Mouse (Mus musculus) gonadal fat pad, adult 2 months (tissue): ENCODE results near the gene Nat8. TPM values are rescaled to one million over a fixed set of nuclear protein-coding genes. Genes with fewer than 3 reads are reported as not detected.
"Not testable (repeated sequence)": the region's sequence is repeated elsewhere in the genome, so short reads cannot be mapped to it uniquely, and the experiment has no call there.

ENCODE experiments used
- DNase-seq: peaks from one replicate; pipeline ENCODE4 v3.0.0-alpha.2; 2012; ENCODE audit warnings: low read depth
- polyA plus RNA-seq: library from polyadenylated mRNA; depleted of rRNA; stranded (reverse); fragments of >200 nt; gene quantifications from 2 replicates; pipeline ENCODE4 v1.2.3, GENCODE M21; 2012; rRNA removed

Gene Nat8
- polyA plus RNA-seq, 1 experiment, result 0.38 TPM

DNA sequence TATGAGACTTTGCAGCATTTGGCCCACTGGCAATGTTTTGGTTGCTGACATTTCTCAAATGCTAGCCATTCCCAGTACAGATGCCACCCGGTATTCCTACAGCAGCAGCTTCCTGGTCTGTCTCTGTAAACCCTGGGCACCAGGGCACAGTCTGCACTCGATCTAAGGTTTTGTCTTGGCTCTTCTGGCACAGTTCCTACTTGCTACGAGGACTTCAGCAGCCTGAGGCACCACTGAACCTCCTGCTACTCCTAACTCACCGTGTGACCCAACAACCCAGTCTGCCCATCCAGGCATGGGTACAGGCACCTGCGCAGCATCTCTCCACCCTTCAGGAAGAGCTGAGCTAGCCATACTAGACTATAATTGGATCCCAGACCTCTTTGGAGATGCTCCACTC is 4.2 kb upstream of the Nat8 start:
- not testable (repeated sequence) for DNase-seq

DNA sequence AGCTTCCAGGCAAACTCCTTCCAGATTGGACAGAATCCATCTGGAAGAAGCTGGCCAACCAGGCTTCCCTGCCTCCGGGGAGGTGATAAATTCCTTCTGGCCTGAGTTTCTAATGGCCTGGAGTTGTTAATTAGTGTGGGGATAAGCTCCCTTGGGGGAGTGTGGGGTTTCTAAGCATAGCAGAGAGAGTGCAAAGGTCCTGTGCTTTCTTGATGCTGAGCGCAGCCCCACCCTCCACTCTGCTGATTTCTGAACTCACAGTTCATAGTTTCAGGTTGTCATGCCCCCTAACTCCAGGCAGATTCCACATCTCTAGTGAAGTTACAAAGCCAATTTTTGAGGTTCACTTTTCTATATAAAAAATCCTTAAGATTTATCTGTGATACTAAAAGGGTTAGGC is 3.2 kb upstream of the Nat8 start:
- DNase-seq, result not testable (repeated sequence)

DNA sequence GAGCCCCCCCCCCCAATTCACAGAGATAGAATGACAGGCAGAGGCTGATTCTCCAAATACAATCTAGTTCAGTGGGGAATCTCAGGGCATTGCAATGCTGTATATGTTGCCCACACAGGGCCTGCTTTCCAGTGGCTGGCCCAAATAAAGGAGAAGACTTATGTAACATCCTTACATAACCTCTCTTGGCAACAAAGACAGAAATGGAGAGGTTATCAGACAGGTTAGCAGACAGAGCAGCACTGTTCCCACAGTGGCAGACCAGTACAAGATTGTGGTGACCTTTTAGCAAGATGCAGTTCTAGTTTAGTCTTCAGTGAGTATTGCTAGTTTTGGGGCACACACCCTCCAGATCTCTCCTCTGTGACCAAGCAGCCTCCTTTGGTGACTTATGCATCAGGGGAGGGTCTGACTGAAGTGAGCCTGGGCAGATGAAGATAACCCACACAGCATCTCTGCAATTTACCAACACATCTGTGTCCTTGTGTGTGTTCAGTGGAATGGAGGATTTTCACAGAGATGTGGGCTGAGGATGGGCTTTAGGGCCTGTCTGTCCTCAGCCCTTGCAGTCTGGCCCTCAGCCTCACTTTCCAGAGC is 2.7 kb upstream of the Nat8 start:
- not testable (repeated sequence) for DNase-seq

DNA sequence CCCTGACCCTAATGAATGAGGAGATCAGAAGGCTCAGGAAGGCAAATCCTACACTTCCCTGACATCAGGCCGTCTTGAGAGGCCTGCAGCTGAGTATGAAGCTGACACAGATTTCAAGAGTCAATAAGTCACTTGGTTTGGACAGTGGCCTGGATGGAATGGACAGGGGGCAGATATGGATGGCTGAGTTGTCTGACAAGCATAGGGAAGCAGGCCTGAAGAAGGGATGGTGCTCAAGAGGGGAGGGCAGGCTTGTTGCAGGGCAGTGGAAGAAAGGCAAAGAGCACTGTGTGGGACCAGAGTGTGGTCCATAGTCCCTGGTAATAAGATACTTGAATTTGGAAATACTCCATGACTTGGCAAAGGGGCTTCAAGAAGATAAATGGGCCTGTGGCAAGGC is 2.4 kb downstream of the Nat8 start:
- DNase-seq, result no peak

DNA sequence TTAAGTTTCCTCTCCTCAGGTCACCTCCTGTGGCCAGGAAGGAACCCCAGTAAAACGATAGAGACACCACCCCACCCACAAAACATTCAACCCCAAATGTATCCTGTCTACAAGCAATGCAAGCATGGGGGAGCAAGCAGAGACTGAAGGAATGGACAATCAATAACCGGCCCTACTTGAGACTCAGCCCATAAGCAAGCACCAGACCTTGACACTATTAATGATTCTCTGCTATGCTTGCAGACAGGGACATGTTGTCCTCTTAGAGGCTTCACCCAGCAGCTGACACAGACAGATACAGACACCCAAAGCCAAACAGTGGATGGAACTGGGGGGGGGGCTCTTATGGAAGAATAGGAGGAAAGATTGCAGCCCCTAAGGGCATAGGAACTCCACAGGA is 6.0 kb downstream of the Nat8 start:
- no peak for DNase-seq

DNA sequence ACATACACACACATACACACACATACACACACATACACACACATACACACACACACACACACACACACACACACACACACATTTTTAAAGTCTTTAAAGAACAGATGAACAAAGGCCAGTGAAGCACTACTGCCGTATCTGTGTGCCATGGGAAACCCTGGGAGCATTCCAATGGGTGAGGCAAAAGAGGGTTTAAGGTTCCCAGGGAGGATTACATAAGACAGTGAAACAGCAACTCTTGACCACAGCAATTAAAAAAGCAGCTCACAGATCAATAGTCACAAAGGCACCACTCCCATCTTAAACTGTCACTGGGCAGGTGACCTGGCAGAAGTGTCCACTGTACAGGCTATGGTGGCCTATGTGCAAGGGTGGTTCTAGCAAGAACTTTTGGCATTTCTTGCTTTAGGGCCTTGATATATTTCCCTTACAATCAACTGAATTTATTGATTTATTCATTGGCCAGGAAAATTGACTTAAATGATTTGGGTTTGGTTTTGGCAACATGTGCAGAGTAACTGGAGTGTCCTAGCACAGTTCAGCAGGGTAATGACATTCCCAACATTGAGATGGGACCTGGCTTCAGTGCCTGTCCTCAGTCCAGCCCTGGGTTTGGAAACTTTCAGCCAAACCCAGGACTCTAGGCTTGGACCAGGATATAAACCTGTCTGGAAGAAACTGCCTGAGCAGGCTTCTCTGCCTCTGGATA is 8.3 kb downstream of the Nat8 start:
- no peak for DNase-seq

DNA sequence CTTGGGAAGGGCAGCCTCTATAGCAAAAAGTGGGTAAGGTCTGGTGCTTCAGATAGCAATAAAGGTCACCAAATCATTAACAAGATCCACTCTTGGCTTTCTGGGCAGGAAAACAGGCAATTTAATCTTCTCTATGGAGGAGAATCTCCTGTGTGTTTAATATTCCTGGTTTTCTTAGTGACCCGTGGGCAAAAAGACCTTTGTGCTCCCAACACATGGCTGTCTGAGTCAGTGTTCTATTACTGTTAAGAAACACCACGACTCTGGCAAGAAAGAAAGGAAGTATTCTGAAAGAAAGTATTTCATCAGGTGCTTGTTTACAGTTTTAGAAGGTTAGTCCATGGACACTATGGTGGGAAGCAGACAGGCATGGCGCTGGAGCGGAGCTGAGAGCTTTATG is 9.6 kb downstream of the Nat8 start:
- DNase-seq, result no peak

DNA sequence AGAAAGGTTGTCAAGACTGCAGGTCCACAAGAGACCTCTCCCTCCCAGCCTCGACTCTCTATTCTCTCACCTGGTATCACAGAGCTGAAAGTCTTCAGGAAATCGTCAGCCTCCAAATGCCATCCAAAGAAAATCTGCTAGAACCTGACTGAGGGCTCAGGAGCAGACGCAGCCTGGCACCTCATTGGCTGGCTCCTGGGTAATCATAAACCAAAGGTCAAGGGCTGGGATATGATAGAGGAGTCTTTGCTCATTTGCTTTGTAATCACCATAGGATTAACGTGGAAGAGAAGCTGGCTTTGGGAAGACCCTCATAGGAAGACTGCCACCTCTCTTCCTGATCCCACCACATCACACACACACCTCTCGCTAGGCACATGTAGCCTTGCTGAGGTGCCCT is 11.0 kb downstream of the Nat8 start, which contains the start of the genes Nat8f6 and Nat8f5:
Nat8f6 (minus strand) TSS at position 118 of the 400 bp plus-strand sequence.
Nat8f5 (minus strand) TSS at position 136 of the 400 bp plus-strand sequence.
- DNase-seq, result no peak

DNA sequence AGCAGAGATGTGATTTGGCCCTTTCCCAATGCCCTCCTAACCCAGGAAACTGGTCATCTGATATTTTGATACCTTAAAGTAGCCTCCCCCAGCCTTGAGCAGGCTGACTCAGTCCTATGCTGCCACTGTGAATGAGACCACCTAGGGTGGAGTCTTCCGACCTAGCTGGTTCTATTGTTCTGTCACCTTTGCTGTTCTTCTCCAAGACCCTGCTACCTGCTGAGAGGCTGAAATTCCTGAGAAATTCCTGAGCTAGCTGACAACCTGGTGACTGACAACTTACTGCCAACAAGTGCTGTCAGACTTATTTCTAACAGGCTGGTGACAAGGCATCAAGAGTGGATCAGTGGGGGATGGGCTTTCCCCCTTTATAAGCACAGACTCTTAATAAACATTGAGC is 13.5 kb downstream of the Nat8 start:
- no peak for DNase-seq

DNA sequence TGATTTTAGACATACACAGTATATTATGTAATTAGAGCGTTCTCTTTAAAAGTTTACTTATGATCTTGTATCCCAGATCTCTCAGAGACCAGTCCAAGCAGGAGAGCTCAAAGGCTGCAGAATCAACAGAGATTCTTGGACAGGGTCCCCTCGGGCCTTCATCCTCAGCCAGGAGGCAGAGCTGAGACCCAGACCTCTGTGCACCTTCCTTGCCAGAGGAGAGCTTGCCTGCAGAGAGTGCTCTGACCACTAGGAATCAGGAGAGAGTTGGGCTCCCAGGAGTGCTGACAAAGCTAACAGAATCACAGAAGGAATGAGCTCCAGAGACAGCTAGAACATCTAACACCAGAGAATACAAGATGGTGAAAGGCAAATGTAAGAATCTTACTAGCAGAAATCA is 18.5 kb downstream of the Nat8 start:
- DNase-seq, result no peak

DNA sequence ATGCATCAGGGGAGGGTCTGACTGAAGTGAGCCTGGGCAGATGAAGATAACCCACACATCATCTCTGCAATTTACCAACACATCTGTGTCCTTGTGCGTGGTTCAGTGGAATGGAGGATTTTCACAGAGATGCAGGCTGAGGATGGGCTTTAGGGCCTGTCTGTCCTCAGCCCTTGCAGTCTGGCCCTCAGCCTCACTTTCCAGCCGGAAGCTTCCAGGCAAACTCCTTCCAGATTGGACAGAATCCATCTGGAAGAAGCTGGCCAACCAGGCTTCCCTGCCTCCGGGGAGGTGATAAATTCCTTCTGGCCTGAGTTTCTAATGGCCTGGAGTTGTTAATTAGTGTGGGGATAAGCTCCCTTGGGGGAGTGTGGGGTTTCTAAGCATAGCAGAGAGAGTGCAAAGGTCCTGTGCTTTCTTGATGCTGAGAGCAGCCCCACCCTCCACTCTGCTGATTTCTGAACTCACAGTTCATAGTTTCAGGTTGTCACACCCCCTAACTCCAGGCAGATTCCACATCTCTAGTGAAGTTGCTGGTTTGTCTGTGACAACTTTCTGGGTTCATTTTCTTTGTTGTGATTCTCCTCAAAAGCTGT is 20.8 kb downstream of the Nat8 start:
- DNase-seq, result not testable (repeated sequence)

DNA sequence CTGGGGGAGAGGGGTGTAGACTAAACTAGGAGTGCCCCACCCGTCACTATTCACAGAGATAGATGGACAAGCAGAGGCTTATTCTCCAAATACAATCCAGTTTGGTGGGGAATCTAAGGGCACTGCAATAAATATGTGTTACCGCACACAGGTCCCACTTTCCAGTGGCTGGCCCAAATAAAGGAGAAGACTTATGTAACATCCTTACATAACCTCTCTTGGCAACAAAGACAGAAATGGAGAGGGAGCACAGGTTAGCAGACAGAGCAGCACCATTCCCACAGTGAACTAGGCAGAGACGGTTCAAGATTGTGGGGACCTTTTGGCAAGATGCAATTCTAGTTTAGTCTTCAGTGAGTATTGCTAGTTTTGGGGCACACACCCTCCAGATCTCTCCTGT is 21.4 kb downstream of the Nat8 start:
- DNase-seq, result not testable (repeated sequence)

DNA sequence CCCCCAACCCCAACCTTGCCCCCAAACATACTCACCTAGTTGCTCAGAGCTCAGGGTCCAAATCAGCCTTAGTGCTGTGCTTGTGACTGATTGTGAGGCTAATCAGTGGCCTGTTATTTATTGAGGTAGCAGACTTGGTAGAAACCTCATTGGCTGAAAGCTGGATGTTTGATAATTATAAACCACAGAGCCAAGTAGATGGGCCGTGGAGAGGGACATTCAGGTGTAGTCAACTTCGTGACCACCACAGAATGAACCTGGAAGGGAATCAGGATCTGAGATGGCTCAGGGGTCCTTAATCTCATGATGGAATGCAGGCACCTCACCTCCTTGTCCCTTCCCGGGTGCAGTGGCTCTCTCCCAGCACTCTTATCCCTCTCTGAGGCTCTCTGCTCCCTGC is 22.1 kb downstream of the Nat8 start:
- not testable (repeated sequence) for DNase-seq

DNA sequence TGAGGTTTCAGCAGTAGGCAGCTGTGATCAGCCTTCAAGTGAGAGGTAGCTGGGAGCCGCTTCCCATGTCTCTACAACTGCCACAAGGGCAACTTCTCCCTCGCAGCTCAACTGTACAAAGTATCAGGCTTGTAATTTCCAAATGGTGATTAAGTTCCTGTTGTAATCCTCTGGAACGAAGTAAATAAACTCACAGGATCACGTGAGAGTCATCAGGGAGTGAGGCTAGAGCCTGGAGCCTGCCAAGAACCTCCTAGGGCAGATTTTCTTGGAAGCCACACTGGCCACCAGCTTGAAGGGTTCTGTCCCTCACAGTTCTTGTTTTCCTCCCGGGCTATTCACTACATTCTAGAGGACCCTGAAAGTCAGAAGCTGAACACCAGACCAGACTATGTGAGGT is 28.7 kb downstream of the Nat8 start:
- not testable (repeated sequence) for DNase-seq

Other genes with a start within 250 kb of the Nat8 start
- gene Alms1, start 244.6 kb downstream of the Nat8 start, polyA plus RNA-seq, result 0.89 and 1.0 TPM in 2 replicates
- gene Nat8f7, start 118.9 kb downstream of the Nat8 start, polyA plus RNA-seq, result 0.15 and 0.19 TPM in 2 replicates
- 0.31 and 0.43 TPM in 2 replicates for gene Nat8f3, start 66.3 kb downstream of the Nat8 start, polyA plus RNA-seq
- gene Nat8f6, start 11.1 kb downstream of the Nat8 start, polyA plus RNA-seq, result not detected in 2 replicates
- gene Nat8f5, start 11.1 kb downstream of the Nat8 start, polyA plus RNA-seq, result not detected in 2 replicates
- gene Nat8f2, start 37.1 kb upstream of the Nat8 start, polyA plus RNA-seq, result 0.03 and 0.27 TPM in 2 replicates
- gene Nat8f4, start 72.8 kb upstream of the Nat8 start, polyA plus RNA-seq, result 2.9 and 3.1 TPM in 2 replicates
- gene Tprkb, start 79.8 kb upstream of the Nat8 start, polyA plus RNA-seq, result 16.1 and 16.8 TPM in 2 replicates
- 17.8 and 29.3 TPM in 2 replicates for gene Nat8f1, start 83.6 kb upstream of the Nat8 start, polyA plus RNA-seq
- 31.5 and 39.0 TPM in 2 replicates for gene Dusp11, start 129.6 kb upstream of the Nat8 start, polyA plus RNA-seq
- not detected in 2 replicates for gene Figla, start 184.1 kb upstream of the Nat8 start, polyA plus RNA-seq
- 0.14 and 0.23 TPM in 2 replicates for gene Add2, start 196.6 kb upstream of the Nat8 start, polyA plus RNA-seq